Mouse (Mus musculus) spleen, postnatal 36 days (tissue): ENCODE measurements around the gene Krt39.

Experiments used
- DNase-seq, 2 experiments: peaks; one replicate each; pipeline ENCODE4 v3.0.0; 2022; ENCODE audit warnings: low spot score in 2 of 2, mixed read lengths in 1 of 2

The Krt39 gene

GRCm38 (mm10) chr11:99521288-99521860, at the start of gene Krt39:
Gene Krt39, minus strand, starts transcription at chr11:99521338.
- no peak for DNase-seq

GRCm38 (mm10) chr11:99566530-99566929, 45.4 kb upstream of the Krt39 start, which contains the start of gene Krtap3-1:
Gene Krtap3-1, minus strand, starts transcription at chr11:99566630.
- no peak for DNase-seq

- no peak for DNase-seq
Measured at GRCm38 (mm10) chr11:99562580-99562979, 41.4 kb upstream of the Krt39 start.

DNA sequence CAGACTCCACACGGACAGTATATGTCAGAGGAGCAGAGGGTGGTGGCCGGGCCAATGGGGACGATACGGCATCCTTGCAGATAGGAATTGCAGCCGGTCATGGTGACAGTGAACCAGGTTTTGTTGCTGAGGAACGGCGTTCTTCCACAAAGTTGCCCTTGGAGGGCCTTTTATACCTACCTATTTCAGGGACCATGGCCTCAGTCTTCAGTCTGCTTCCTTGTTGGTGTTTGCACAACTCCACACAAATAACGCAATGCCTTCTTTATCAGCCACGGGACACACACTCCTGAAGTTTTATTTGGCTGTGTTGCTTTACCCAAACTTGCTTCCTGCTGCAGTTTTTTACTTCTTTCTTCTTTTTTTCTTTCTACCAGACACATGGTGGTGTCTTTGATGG, 38.2 kb upstream of the Krt39 start, which contains the start of gene Gm11939:
Gene Gm11939 (minus strand): TSS at position 101 of the 400 bp plus-strand sequence.
- no peak for DNase-seq

- DNase-seq = no peak
Measured at GRCm38 (mm10) chr11:99557976-99558745, 37.0 kb upstream of the Krt39 start.

GRCm38 (mm10) chr11:99556753-99557152, 35.6 kb upstream of the Krt39 start, which contains the start of gene Krtap3-2:
Gene Krtap3-2, minus strand, starts transcription at chr11:99556853.
- no peak for DNase-seq

DNA sequence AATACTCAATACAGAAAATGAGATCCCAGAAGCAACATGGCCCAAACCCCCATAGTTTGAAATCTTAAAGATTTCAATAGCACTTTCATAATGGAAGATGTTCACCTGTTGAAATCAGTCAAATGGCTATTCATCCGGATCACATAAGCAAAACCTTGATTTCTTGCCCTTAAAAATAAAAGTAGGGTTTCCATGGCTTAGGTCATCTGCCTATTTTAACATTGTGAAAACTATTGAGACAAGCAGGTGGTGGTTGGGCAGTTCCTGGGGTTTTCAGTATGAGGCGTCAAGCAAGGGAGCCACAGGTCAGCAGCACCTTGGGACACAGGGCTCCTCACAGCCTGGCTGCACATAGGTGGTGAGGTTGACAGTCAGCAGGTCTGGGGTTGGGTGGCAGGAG, 35.1 kb upstream of the Krt39 start:
- DNase-seq = no peak

GRCm38 (mm10) chr11:99550765-99551164, 29.6 kb upstream of the Krt39 start, which contains the start of gene Krtap3-3:
Gene Krtap3-3, minus strand, starts transcription at chr11:99550865.
- DNase-seq = no peak

DNA sequence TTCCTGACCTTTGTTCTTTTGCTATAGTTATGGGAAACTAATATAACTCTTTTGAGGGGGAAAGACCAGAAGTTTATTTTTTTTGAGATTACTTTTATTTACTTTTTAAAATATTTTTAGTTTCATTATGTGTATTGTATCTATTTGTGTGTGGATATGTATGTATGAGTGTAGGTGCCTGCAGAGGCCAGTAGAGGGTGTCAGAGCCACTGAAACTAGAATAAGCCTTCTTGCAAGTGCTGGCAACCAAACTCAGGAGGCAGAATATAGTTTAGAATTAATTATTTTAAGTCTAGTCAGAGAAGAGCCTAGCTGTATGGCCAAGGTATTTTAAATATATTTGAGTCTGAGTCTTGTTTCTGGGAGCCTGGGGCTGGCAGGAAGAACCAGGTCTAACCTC, 26.8 kb upstream of the Krt39 start:
- DNase-seq = no peak

DNA sequence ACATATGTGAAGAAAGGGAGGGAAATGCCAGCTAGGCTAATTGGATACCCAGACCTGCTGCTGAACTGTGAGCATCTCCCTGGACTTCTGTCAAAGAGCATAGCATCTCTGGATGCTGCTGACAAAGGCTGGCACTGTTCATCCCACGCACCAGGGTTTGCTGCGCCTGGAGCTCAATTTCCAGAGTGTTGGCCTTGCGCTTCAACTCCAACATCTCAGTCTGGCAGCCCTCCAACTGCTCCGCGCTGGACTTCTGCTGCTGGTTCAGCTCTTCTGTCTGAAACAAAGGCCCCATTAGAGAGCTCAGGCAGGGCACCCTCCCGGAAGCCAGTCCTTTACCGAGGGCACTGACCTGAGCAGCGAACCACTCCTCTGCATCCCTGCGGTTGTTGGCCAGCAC, 18.6 kb upstream of the Krt39 start:
- DNase-seq = no peak

GRCm38 (mm10) chr11:99514098-99514497, 7.0 kb downstream of the Krt39 start:
- DNase-seq = no peak

GRCm38 (mm10) chr11:99500095-99500805, 20.9 kb downstream of the Krt39 start:
- no peak for DNase-seq

- no peak for DNase-seq
Measured at GRCm38 (mm10) chr11:99496460-99496859, 24.7 kb downstream of the Krt39 start.

DNA sequence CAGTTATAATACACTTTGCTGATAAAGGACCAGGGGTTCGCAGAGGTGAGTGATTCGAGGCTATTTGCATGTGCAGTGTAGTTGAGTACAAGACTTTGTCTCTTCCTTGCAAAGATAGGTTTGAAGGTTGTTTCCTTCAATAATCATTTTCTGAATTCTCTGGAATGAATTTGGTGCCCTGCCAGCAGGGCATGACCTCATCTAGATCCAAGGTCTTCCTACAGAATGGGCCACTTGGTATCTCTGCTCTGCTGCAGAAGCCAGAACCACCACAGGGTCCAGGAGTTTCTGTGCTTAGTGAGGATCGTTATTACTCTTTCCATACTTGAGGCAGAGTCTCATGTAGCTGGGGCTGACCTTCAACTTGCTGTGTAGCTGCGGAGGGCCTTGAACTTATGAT, 26.4 kb downstream of the Krt39 start:
- DNase-seq = no peak

GRCm38 (mm10) chr11:99493574-99493850, 27.6 kb downstream of the Krt39 start:
- no peak for DNase-seq

GRCm38 (mm10) chr11:99492733-99493573, 28.2 kb downstream of the Krt39 start, which contains the start of gene Krt23:
Gene Krt23, minus strand, starts transcription at chr11:99493137.
- no peak for DNase-seq

GRCm38 (mm10) chr11:99491040-99491439, 30.1 kb downstream of the Krt39 start:
- no peak for DNase-seq

- DNase-seq = no peak
Measured at GRCm38 (mm10) chr11:99490624-99491023, 30.5 kb downstream of the Krt39 start.

DNA sequence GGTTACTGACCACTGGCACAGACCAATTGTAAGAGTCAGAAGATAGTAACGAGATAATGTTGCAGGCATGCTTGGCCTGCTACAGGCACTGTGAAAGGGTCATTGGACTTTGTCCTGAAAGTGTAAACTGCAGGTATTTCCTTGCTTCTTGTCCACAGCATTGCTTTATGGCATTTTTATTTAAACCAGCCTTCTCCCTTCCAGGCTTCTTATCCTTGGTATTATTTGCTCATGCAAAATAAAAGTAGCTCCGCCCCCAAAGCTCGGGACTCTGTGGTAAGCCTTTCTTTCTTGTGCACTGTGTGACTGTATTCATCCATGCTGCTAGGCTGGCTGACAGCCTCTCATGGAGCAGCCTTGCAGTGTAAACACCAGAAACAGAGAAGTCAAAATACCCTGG, 31.9 kb downstream of the Krt39 start:
- no peak for DNase-seq

GRCm38 (mm10) chr11:99474981-99475380, 46.2 kb downstream of the Krt39 start:
- DNase-seq = no peak

- DNase-seq = no peak
Measured at GRCm38 (mm10) chr11:99473433-99473832, 47.7 kb downstream of the Krt39 start.

- DNase-seq = no peak
Measured at GRCm38 (mm10) chr11:99472405-99472804, 48.7 kb downstream of the Krt39 start.
